Mouse (Mus musculus) hindbrain, embryonic 12.5 days (tissue): ENCODE data around the gene Slc28a1. TPM values are rescaled to one million over a fixed set of nuclear protein-coding genes. Genes with fewer than 3 reads are reported as not detected.
"Not testable (repeated sequence)": the region's sequence is repeated elsewhere in the genome, so short reads cannot be mapped to it uniquely, and the experiment has no call there.

ENCODE experiments used
- ATAC-seq: fragments of 200-750 bp; cut with Nextera tagmentation; 2 replicates; pipeline ENCODE4 v1.8.0; 2017; ENCODE audit warnings: moderate TSS enrichment; ENCODE audit not compliant: low FRiP score
- H3K27ac ChIP-seq: fragments of 300-500 bp; sonication (generic); 2 replicates; pipeline ENCODE4 v1.5.1; 2016; ENCODE audit warnings: mild to moderate bottlenecking
- H3K27me3 ChIP-seq: fragments of 300-500 bp; sonication (generic); 2 replicates; pipeline ENCODE4 v1.6.1; 2016; ENCODE audit warnings: mild to moderate bottlenecking
- H3K36me3 ChIP-seq: fragments of 300-500 bp; sonication (generic); 2 replicates; pipeline ENCODE4 v1.6.1; 2016; ENCODE audit warnings: mild to moderate bottlenecking
- H3K4me1 ChIP-seq: fragments of 300-500 bp; sonication (generic); 2 replicates; pipeline ENCODE4 v1.6.1; 2016
- H3K4me2 ChIP-seq: fragments of 300-500 bp; sonication (generic); replicated peaks from 2 replicates; pipeline ENCODE4 v1.6.1; 2016; ENCODE audit warnings: mild to moderate bottlenecking
- H3K4me3 ChIP-seq: fragments of 300-500 bp; sonication (generic); 2 replicates; pipeline ENCODE4 v1.5.1; 2016; ENCODE audit warnings: mild to moderate bottlenecking
- H3K9ac ChIP-seq: fragments of 300-500 bp; sonication (generic); 2 replicates; pipeline ENCODE4 v1.6.1; 2016; ENCODE audit warnings: mild to moderate bottlenecking, moderate library complexity
- H3K9me3 ChIP-seq: fragments of 300-500 bp; sonication (generic); replicated peaks from 2 replicates; pipeline ENCODE4 v1.6.1; 2016; ENCODE audit warnings: mild to moderate bottlenecking
- WGBS: fragments of 180-500 bp; shearing (Covaris S2); methylation state at CpG from one replicate; pipeline ENCODE4 v1.1.7; 2016; 5-methylcytosine and 5-hydroxymethylcytosine counted together
- polyA plus RNA-seq: library from polyadenylated mRNA; unstranded; fragments of >200 nt; fragmentation: Nextera tagmentation; extraction: Ambion mirVana; gene quantifications from 2 replicates; pipeline ENCODE4 v1.2.1, GENCODE M21; 2016

Gene Slc28a1
- polyA plus RNA-seq, 1 experiment from 2014 or later = not detected

DNA sequence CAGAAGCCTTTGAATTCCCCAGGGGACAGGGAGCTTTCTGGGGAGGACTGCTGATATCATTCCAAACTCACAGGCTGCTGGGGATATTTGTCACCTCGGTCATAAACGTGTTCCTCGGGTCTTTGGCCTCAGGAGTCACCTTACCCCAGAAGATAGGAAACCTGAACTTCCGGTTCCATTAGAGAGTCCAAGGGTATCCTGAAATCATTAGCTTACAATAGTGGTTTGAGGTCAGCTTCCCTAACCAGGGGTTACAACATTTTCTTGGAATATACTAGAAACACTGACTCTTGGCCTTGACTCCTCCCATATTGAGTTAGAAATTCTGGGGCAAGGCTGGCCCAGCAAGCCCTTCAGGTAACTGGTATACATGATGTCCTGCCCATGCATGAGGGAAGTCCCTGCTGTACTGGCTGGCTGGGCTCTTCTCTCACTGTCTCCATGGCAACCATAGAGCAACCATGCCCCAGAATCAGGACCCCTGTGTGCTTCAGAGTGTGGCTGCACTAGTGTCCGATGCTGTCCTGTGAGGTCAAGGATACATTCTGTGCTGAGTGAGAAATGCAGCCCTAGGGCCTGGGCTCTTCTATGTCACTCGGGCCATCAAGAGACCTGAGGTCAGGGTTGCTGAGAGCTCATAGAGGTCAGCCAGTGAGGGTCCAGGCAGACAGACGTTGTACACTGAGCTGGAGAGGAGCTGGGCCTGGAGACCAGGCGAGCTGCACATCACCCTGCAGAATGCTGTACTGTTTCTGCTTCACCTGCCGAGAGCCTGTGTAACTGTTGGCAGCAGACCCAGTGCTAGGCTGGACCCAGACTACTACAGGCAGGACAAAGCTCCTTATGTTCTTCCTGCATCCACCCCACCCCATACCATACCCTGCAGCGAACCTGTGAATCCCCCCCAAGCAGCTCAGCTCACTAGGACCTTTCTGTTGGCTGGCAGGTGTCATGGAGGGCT is 10.9 kb downstream of the Slc28a1 start:
- H3K4me1 ChIP-seq = peaks cover 16% of the 10 kb centered on the region
- no peaks in the 10 kb centered on the region for H3K36me3 ChIP-seq
- H3K27me3 ChIP-seq = no peaks in the 10 kb centered on the region
- 0 out of 2 replicates have a peak, but pooled peaks have one; percentile 38 for ATAC-seq
- H3K9me3 ChIP-seq = 0 out of 2 replicates have a peak, but pooled peaks cover 4% of the 10 kb centered on the region
- 64% methylated on average over 10 of the region's 10 CpGs for WGBS
- no peak overlapping the region for H3K4me3 ChIP-seq
- H3K27ac ChIP-seq = no peak overlapping the region
- H3K9ac ChIP-seq = no peak overlapping the region
- H3K4me2 ChIP-seq = no peak overlapping the region

GRCm38 (mm10) chr7:81131864-81132263 is 17.3 kb downstream of the Slc28a1 start:
- H3K4me3 ChIP-seq = no peak overlapping the region
- no peak for ATAC-seq
- no peak overlapping the region for H3K9ac ChIP-seq
- 0 out of 2 replicates have a peak, but pooled peaks cover 12% of the 10 kb centered on the region for H3K4me1 ChIP-seq
- H3K9me3 ChIP-seq = 0 out of 2 replicates have a peak, but pooled peaks cover 4% of the 10 kb centered on the region
- no peak overlapping the region for H3K4me2 ChIP-seq
- no peaks in the 10 kb centered on the region; the same call in 1 of the 2 replicates for H3K27me3 ChIP-seq
- no peak overlapping the region for H3K27ac ChIP-seq
- WGBS = 67% methylated on average over 7 of the region's 7 CpGs
- no peaks in the 10 kb centered on the region for H3K36me3 ChIP-seq

GRCm38 (mm10) chr7:81132851-81133279 is 18.3 kb downstream of the Slc28a1 start:
- no peak for ATAC-seq

GRCm38 (mm10) chr7:81133416-81133815 is 18.8 kb downstream of the Slc28a1 start:
- 68% methylated on average over 6 of the region's 6 CpGs for WGBS
- no peak for ATAC-seq
- Histone ChIP-seq H3K27me3 (no peaks in the 10 kb centered on the region; the same call in 1 of the 2 replicates), H3K36me3 (no peaks in the 10 kb centered on the region), H3K4me1 (0 out of 2 replicates have a peak, but pooled peaks cover 12% of the 10 kb centered on the region), H3K4me2 (no peak overlapping the region), H3K27ac (no peak overlapping the region), H3K9ac (no peak overlapping the region), H3K4me3 (no peak overlapping the region), H3K9me3 (no peaks in the 10 kb centered on the region)

More at GRCm38 (mm10) chr7:81132851-81133279, 18.3 kb downstream of the Slc28a1 start:
- Histone ChIP-seq H3K9me3 (0 out of 2 replicates have a peak, but pooled peaks cover 4% of the 10 kb centered on the region), H3K27ac (no peak overlapping the region), H3K4me1 (0 out of 2 replicates have a peak, but pooled peaks cover 12% of the 10 kb centered on the region), H3K4me2 (no peak overlapping the region), H3K9ac (no peak overlapping the region), H3K27me3 (no peaks in the 10 kb centered on the region; the same call in 1 of the 2 replicates), H3K4me3 (no peak overlapping the region), H3K36me3 (no peaks in the 10 kb centered on the region)
- WGBS = 4% methylated on average over 2 of the region's 2 CpGs

- Histone ChIP-seq H3K27me3 (no peaks in the 10 kb centered on the region; the same call in 1 of the 2 replicates), H3K9me3 (no peaks in the 10 kb centered on the region), H3K4me3 (no peak overlapping the region), H3K27ac (no peak overlapping the region), H3K4me1 (0 out of 2 replicates have a peak, but pooled peaks cover 12% of the 10 kb centered on the region), H3K36me3 (no peaks in the 10 kb centered on the region), H3K4me2 (no peak overlapping the region), H3K9ac (no peak overlapping the region)
- 74% methylated on average over 2 of the region's 2 CpGs for whole genome bisulfite sequencing
- ATAC-seq = no peak
These were observed 19.3 kb downstream of the Slc28a1 start for GRCm38 (mm10) chr7:81133941-81134340.

DNA sequence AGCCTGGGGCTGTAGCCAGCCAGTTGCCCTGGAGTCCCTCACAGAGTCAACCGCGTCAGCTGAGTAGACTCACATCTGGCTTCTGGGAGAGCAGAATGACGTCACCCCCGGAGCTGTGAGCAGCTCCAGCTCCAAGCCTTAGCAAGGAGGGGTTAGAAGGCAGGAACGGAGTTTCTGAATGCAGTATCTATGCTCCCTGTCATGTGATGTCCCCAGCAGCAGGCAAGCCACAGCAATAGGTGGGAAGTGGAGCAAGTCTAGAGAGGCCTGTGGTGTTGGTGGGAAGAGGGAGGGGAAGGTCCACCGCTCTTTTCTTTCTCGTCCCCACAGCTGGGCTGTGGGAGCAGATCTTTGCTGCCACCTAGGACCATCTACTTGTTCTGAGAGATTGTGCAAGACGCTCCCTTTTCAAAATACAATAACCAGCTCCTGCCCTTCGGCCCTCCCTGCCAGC is 20.0 kb downstream of the Slc28a1 start:
- peak; percentile 40; the same call in 1 of the 2 replicates for ATAC-seq
- 36% methylated on average over 9 of the region's 9 CpGs for WGBS
- Histone ChIP-seq H3K27ac (no peak overlapping the region), H3K9ac (0 out of 2 replicates have a peak overlapping the region, but pooled peaks have one; percentile 11), H3K27me3 (no peaks in the 10 kb centered on the region; the same call in 1 of the 2 replicates), H3K4me1 (0 out of 2 replicates have a peak, but pooled peaks cover 12% of the 10 kb centered on the region), H3K36me3 (no peaks in the 10 kb centered on the region), H3K4me3 (no peak overlapping the region), H3K9me3 (no peaks in the 10 kb centered on the region), H3K4me2 (peak overlapping the region; percentile 37)

- WGBS = 90% methylated on average over 5 of the region's 5 CpGs
- no peak for ATAC-seq
These were observed 22.7 kb downstream of the Slc28a1 start for GRCm38 (mm10) chr7:81137292-81137691.

DNA sequence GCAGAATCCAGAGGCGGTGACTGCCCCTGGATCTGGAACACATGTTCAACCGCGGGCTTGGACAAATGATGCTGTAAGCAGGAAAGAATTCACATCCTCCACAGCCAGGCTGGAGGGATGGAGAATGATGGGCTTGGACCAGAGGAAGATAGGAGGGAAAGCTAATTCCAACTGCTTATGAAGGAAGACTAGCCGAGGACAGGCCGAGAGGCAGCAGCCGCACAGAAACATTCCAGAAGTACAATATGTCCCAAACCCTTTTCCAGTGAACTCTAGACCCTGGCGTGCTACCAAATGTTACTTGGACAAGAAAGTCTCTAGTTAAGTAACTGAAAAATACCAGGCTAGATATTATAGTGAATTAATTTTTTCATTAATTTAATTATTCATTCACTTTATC is 24.5 kb downstream of the Slc28a1 start:
- ATAC-seq = no peak
- WGBS = 90% methylated on average over 7 of the region's 7 CpGs

More at GRCm38 (mm10) chr7:81137292-81137691, 22.7 kb downstream of the Slc28a1 start:
- H3K4me3 ChIP-seq = no peak overlapping the region
- no peak overlapping the region for H3K27ac ChIP-seq
- no peak overlapping the region for H3K9ac ChIP-seq
- H3K9me3 ChIP-seq = no peaks in the 10 kb centered on the region
- H3K4me1 ChIP-seq = 0 out of 2 replicates have a peak, but pooled peaks cover 10% of the 10 kb centered on the region
- no peak overlapping the region for H3K4me2 ChIP-seq
- H3K27me3 ChIP-seq = no peaks in the 10 kb centered on the region; the same call in 1 of the 2 replicates
- no peaks in the 10 kb centered on the region for H3K36me3 ChIP-seq

GRCm38 (mm10) chr7:81139671-81140404 is 25.2 kb downstream of the Slc28a1 start:
- WGBS = 87% methylated on average over 5 of the region's 5 CpGs
- H3K9me3 ChIP-seq = no peaks in the 10 kb centered on the region
- H3K4me2 ChIP-seq = no peak overlapping the region
- H3K36me3 ChIP-seq = no peaks in the 10 kb centered on the region
- H3K27ac ChIP-seq = no peak overlapping the region
- no peak overlapping the region for H3K9ac ChIP-seq
- H3K4me1 ChIP-seq = no peaks in the 10 kb centered on the region
- H3K27me3 ChIP-seq = no peaks in the 10 kb centered on the region
- ATAC-seq = no peak
- H3K4me3 ChIP-seq = no peak overlapping the region

More for the DNA sequence above, 24.5 kb downstream of the Slc28a1 start:
- H3K27me3 ChIP-seq = no peaks in the 10 kb centered on the region
- no peak overlapping the region for H3K27ac ChIP-seq
- H3K9me3 ChIP-seq = no peaks in the 10 kb centered on the region
- no peak overlapping the region for H3K4me3 ChIP-seq
- H3K4me2 ChIP-seq = no peak overlapping the region
- no peaks in the 10 kb centered on the region for H3K36me3 ChIP-seq
- no peaks in the 10 kb centered on the region for H3K4me1 ChIP-seq
- no peak overlapping the region for H3K9ac ChIP-seq

- no peak for ATAC-seq
- no peak overlapping the region for H3K9ac ChIP-seq
- H3K36me3 ChIP-seq = no peaks in the 10 kb centered on the region
- WGBS = 73% methylated on average over 1 of the region's 1 CpGs
- no peak overlapping the region for H3K4me3 ChIP-seq
- H3K27ac ChIP-seq = no peak overlapping the region
- H3K9me3 ChIP-seq = no peaks in the 10 kb centered on the region
- H3K4me2 ChIP-seq = no peak overlapping the region
- no peaks in the 10 kb centered on the region for H3K27me3 ChIP-seq
- no peaks in the 10 kb centered on the region for H3K4me1 ChIP-seq
These were observed 26.9 kb downstream of the Slc28a1 start for GRCm38 (mm10) chr7:81141541-81141940.

- not testable (repeated sequence) for H3K4me2 ChIP-seq, H3K4me1 ChIP-seq, H3K9me3 ChIP-seq, H3K9ac ChIP-seq, H3K27ac ChIP-seq, H3K36me3 ChIP-seq, H3K4me3 ChIP-seq, H3K27me3 ChIP-seq, ATAC-seq
- 68% methylated on average over 4 of the region's 4 CpGs for WGBS
These were observed 28.5 kb downstream of the Slc28a1 start for GRCm38 (mm10) chr7:81143056-81143455.
